Mouse (Mus musculus) small intestine, adult 2 months (tissue): ENCODE results near the gene Ufc1.

Experiments used
- CTCF ChIP-seq: fragments of 200-500 bp; IDR thresholded peaks from 2 replicates; pipeline ENCODE4 v1.5.1; 2012; ENCODE audit warnings: low read depth, mild to moderate bottlenecking, control low read depth, inconsistent platforms, low read length, moderate library complexity, mixed read lengths; ENCODE audit not compliant: insufficient replicate concordance, insufficient read length; ENCODE audit errors: extremely low read depth
- POLR2A ChIP-seq: fragments of 200-500 bp; IDR thresholded peaks from 2 replicates; pipeline ENCODE4 v1.6.1; 2012; ENCODE audit warnings: low read depth, mild to moderate bottlenecking, control low read depth, inconsistent platforms, low read length, moderate library complexity

GRCm38 (mm10) chr1:171328839-171329432 is 34.1 kb upstream of the Ufc1 start, which contains the start of gene Dedd:
- TF ChIP-seq CTCF (no peak), POLR2A (peak; percentile 23)
